1 mouse cellular context compared by ENCODE assay signal in genomic region chr6:4030956-4031355, GRCm38 (mm10).
TF ChIP-seq lines count a peak whose summit lies in the region.

No protein-coding gene starts in this region.

TF ChIP-seq in CH12.LX, 34 proteins besides CTCF, POLR2A, EP300 and RAD21:
- no peak for TF ChIP-seq MAX (IDR thresholded peaks at IDR 0.05; ENCODE audit: low read length)
- TF ChIP-seq NELFE (IDR thresholded peaks at IDR 0.05; ENCODE audit: low read depth, low read length): no peak
- TF ChIP-seq UBTF (IDR thresholded peaks at IDR 0.05; ENCODE audit: low read depth, low read length): no peak
- TF ChIP-seq PAX5 (IDR thresholded peaks at IDR 0.05; ENCODE audit: low read length): no peak
- TF ChIP-seq CHD2 (IDR thresholded peaks at IDR 0.05; ENCODE audit: low read length): no peak
